Mouse (Mus musculus): ENCODE measurements around the gene Syt2.
A peak's percentile ranks its signal among the peaks of the same experiment; 100 is the strongest.

The Syt2 gene

DNA sequence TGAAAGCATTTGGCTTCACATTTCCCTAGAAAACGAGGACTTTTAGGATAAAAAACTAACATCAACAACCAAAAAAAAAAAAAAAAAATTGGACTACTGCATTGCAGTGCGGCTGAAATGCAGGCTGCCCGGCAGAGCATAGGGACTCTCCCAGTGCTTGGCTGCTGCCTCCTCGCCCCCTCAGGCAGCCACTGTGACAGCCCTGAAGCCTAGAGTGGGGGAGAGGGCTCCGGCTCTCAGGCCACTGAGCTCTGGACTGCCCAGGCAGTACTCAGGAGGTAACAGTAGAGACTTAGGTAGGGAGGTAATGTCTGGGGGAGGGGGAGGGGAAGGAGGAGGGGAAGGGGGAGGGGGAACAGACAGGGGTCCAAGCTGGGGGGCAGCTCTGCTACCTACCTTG lies 54.2 kb downstream of the Syt2 start:
- H3K27me3 ChIP-seq (ENCODE audit: insufficient read depth, low read length), result peaks cover 34% of the 10 kb centered on the region
- H3K9me3 ChIP-seq (ENCODE audit: low read length), result no peaks in the 10 kb centered on the region
- no peak for TF ChIP-seq POU5F1 (IDR thresholded peaks at IDR 0.05; ENCODE audit: borderline replicate concordance, low read length)
- TF ChIP-seq CTCF (conservative IDR thresholded peaks at IDR 0.05; ENCODE audit: low read length), result no peak
- no peak for TF ChIP-seq NANOG (IDR thresholded peaks at IDR 0.05; ENCODE audit: borderline replicate concordance, low read length)
- H3K4me3 ChIP-seq (replicated peaks; ENCODE audit: low read length), result no peak overlapping the region
- no peaks in the 10 kb centered on the region for H3K36me3 ChIP-seq (ENCODE audit: insufficient read depth, low read length)
- H3K4me1 ChIP-seq (replicated peaks; ENCODE audit: low read depth, low read length), result peaks cover 38% of the 10 kb centered on the region

DNA sequence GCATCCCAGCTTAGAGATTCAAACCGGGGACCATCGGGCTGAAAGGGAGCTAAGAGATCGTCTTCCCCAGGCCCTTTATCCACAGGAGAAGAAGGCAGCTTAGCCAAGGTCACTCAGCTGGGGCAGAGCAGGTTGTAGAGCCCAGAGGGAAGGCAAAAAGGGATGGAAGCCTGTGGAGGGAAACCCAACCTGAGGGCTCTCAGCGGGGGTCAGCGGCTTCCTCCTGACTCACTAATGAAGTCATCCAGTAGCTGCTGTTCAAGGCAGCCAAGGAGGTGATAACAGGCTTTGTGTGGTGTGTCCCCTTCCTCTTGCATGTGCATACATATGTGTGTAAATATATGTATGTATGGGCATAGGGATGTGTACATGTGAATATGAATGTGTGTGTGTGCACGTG lies 54.7 kb downstream of the Syt2 start:
- no peaks in the 10 kb centered on the region for H3K36me3 ChIP-seq (ENCODE audit: insufficient read depth, low read length)
- no peaks in the 10 kb centered on the region for H3K9me3 ChIP-seq (ENCODE audit: low read length)
- H3K4me1 ChIP-seq (replicated peaks; ENCODE audit: low read depth, low read length), result peaks cover 42% of the 10 kb centered on the region
- H3K27me3 ChIP-seq (ENCODE audit: insufficient read depth, low read length), result peaks cover 35% of the 10 kb centered on the region
- TF ChIP-seq POU5F1 (IDR thresholded peaks at IDR 0.05; ENCODE audit: borderline replicate concordance, low read length) (no peak), NANOG (IDR thresholded peaks at IDR 0.05; ENCODE audit: borderline replicate concordance, low read length) (no peak), CTCF (conservative IDR thresholded peaks at IDR 0.05; ENCODE audit: low read length) (no peak)
- no peak overlapping the region for H3K4me3 ChIP-seq (replicated peaks; ENCODE audit: low read length)

DNA sequence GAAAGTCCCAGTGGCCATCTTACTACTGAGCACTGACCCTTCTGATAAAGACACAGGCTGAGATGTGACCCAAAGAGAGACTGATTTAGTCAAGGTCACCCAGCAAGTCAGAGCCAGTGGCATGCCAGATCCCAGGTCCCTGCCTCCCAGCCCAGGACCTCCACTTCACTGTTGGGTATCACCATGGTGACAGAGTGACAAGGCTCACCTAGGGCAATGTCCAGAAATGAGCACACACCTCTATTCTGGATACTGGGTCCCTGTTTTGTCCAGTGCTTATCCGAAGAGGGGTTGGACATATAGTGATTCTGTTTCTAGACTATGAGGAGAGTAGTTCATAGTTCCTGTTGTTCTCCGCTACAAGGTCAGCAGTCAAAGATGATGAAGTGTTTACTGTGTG lies 56.8 kb downstream of the Syt2 start:
- H3K4me1 ChIP-seq (replicated peaks; ENCODE audit: low read depth, low read length), result peaks cover 62% of the 10 kb centered on the region
- H3K27me3 ChIP-seq (ENCODE audit: insufficient read depth, low read length), result peaks cover 43% of the 10 kb centered on the region
- H3K9me3 ChIP-seq (ENCODE audit: low read length), result no peaks in the 10 kb centered on the region
- H3K4me3 ChIP-seq (replicated peaks; ENCODE audit: low read length), result no peak overlapping the region
- TF ChIP-seq CTCF (conservative IDR thresholded peaks at IDR 0.05; ENCODE audit: low read length), result no peak
- no peak for TF ChIP-seq POU5F1 (IDR thresholded peaks at IDR 0.05; ENCODE audit: borderline replicate concordance, low read length)
- no peak for TF ChIP-seq NANOG (IDR thresholded peaks at IDR 0.05; ENCODE audit: borderline replicate concordance, low read length)
- no peaks in the 10 kb centered on the region for H3K36me3 ChIP-seq (ENCODE audit: insufficient read depth, low read length)

DNA sequence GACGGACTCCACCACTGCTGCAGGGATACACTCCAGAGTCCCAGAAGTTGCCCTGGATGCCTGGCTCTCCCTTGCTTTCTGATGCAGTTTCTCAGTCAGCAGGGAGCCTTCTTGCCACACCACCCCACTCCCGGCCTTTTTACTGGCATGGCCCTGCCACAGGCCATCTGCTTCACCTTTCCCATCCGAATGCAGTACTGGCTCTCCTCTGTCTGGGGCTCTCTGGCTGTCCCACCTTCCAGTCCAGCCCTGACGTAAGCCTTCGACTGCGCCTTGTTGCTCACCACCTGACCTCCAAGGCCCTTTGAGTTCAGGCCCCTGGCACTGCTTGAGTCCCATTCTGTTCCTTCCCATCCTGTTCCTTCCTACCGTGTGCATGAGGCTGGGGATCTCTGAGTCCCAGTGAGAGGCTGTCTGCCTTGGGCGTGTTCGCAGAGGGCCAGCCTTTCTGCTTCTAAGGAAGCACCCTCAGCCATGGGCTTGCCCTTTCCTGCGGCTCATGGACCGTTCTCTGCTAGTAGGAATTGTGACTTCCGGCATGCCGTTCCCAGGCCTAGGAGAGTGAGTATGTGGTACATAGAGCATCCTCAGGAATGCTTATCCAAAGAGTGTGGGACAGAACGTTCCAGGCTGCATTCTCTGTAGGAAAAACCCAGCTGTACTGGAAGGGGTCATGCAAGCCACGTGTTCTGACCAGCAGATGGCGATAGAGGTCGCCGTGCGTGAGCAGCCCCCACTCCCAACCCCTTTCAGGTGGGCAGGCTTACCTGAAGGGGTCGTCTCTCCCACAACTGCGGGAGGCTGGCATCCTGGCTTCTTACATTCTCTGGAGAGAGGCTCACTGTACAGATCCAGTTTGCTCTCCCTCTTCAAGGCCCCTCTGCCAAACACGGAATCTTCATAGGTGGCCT lies 58.2 kb downstream of the Syt2 start:
- Histone ChIP-seq H3K4me1 (replicated peaks; ENCODE audit: low read depth, low read length) (peaks cover 75% of the 10 kb centered on the region), H3K4me3 (replicated peaks; ENCODE audit: low read length) (0 out of 2 replicates have a peak overlapping the region, but pooled peaks have one; percentile 29), H3K27me3 (ENCODE audit: insufficient read depth, low read length) (peaks cover 43% of the 10 kb centered on the region), H3K9me3 (ENCODE audit: low read length) (no peaks in the 10 kb centered on the region), H3K36me3 (ENCODE audit: insufficient read depth, low read length) (no peaks in the 10 kb centered on the region)
- TF ChIP-seq POU5F1 (IDR thresholded peaks at IDR 0.05; ENCODE audit: borderline replicate concordance, low read length), result no peak
- TF ChIP-seq NANOG (IDR thresholded peaks at IDR 0.05; ENCODE audit: borderline replicate concordance, low read length), result no peak
- TF ChIP-seq CTCF (conservative IDR thresholded peaks at IDR 0.05; ENCODE audit: low read length), result peak; percentile 70

DNA sequence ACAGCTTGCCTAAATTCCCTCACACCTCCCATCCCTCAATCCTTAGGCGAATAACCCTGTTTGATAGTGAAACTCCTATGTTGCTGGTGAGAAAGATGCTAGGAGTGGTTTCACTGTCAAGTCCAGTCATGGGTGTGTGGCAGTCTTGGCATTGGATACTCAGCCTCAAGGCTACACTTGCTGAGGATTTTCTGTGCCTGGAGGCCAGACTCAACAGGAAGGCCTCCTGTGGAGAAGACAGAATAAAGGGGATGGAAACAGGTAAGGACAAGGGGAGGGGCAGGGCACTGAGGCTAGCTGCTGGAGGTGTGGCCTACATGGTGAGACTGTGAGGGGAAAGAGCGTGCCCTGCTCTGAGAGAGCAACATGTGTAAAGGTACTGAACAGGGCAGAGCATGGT lies 60.1 kb downstream of the Syt2 start:
- no peak overlapping the region for H3K4me3 ChIP-seq (replicated peaks; ENCODE audit: low read length)
- no peak for TF ChIP-seq CTCF (conservative IDR thresholded peaks at IDR 0.05; ENCODE audit: low read length)
- TF ChIP-seq NANOG (IDR thresholded peaks at IDR 0.05; ENCODE audit: borderline replicate concordance, low read length), result no peak
- no peak for TF ChIP-seq POU5F1 (IDR thresholded peaks at IDR 0.05; ENCODE audit: borderline replicate concordance, low read length)
- peaks cover 59% of the 10 kb centered on the region for H3K27me3 ChIP-seq (ENCODE audit: insufficient read depth, low read length)
- H3K9me3 ChIP-seq (ENCODE audit: low read length), result no peaks in the 10 kb centered on the region
- peaks cover 67% of the 10 kb centered on the region for H3K4me1 ChIP-seq (replicated peaks; ENCODE audit: low read depth, low read length)
- H3K36me3 ChIP-seq (ENCODE audit: insufficient read depth, low read length), result no peaks in the 10 kb centered on the region

DNA sequence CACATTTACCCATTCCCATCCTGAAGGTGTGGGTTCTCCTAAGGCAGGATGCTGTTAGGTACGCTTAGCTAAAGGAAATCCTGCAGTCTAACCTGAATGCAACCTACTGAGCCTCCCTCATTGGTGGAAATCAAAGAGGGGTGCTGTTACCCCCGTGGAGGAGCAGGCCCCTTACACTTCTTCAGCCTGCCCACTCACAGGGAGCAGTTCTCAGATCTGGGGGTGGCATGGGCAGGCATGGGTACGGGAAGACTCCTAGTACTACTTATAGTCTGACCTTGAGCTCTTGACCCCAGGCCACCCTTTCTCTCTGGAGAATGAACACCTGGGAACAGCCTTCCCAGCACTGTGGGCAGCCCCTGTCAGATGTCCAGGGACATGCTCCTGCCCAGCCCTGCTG lies 61.0 kb downstream of the Syt2 start:
- peaks cover 66% of the 10 kb centered on the region for H3K27me3 ChIP-seq (ENCODE audit: insufficient read depth, low read length)
- H3K4me1 ChIP-seq (replicated peaks; ENCODE audit: low read depth, low read length), result peaks cover 65% of the 10 kb centered on the region
- no peaks in the 10 kb centered on the region for H3K9me3 ChIP-seq (ENCODE audit: low read length)
- TF ChIP-seq POU5F1 (IDR thresholded peaks at IDR 0.05; ENCODE audit: borderline replicate concordance, low read length) (no peak), CTCF (conservative IDR thresholded peaks at IDR 0.05; ENCODE audit: low read length) (no peak), NANOG (IDR thresholded peaks at IDR 0.05; ENCODE audit: borderline replicate concordance, low read length) (no peak)
- no peak overlapping the region for H3K4me3 ChIP-seq (replicated peaks; ENCODE audit: low read length)
- no peaks in the 10 kb centered on the region for H3K36me3 ChIP-seq (ENCODE audit: insufficient read depth, low read length)

DNA sequence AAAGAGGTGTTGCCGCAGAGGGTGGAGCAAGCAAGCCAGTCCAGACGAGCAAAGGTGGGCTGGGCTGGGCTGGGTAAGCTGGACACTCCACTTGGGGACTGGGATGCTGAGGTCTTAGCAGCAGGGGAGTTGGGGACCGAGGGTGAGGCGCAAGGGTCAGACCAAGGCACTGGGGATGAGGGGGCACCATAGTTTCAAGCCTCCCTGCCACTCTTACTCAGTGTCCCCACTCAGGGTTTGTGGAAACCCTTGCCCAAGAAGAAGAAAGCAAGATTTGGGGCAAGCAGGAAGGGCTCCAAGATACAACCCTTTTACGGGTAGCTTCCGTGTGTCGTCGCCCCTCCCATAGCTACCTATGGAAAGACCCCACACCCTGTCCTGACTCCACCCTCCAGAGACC lies 61.8 kb downstream of the Syt2 start:
- no peaks in the 10 kb centered on the region for H3K36me3 ChIP-seq (ENCODE audit: insufficient read depth, low read length)

DNA sequence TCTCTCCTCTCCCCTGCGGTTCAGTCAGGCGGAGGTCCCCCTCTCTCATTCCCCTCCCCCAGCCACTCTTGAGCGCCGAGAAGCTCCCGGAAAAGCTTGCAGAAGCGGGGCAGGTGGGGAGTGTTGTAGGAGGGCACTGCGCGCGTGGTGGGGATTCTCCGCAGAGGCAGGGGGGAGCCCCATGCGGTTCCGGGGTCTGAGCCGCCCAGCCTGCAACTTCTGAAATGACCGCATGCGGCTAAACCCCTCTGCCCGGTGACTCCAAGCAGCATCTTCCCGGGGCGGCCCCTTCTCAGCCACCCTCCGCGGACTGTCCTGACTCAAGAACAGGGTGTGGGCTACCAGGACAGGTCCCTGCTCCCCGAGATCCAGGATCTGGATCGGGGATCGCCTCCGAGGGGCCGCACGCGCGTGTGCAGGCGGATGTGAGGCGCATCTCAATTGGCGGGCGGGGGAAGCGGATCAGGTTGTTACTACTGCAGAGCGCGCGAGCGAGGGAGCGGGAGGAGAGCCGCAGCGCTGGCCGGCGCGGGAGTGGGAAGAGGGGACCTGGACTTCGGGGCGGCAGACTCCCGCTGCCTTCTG lies 62.4 kb downstream of the Syt2 start:
- TF ChIP-seq POU5F1 (IDR thresholded peaks at IDR 0.05; ENCODE audit: borderline replicate concordance, low read length) (no peak), NANOG (IDR thresholded peaks at IDR 0.05; ENCODE audit: borderline replicate concordance, low read length) (no peak), CTCF (conservative IDR thresholded peaks at IDR 0.05; ENCODE audit: low read length) (no peak)
- Histone ChIP-seq H3K9me3 (ENCODE audit: low read length) (no peaks in the 10 kb centered on the region), H3K27me3 (ENCODE audit: insufficient read depth, low read length) (peaks cover 79% of the 10 kb centered on the region)

More for the DNA sequence above, 61.8 kb downstream of the Syt2 start:
- peaks cover 74% of the 10 kb centered on the region for H3K27me3 ChIP-seq (ENCODE audit: insufficient read depth, low read length)
- peaks cover 62% of the 10 kb centered on the region for H3K4me1 ChIP-seq (replicated peaks; ENCODE audit: low read depth, low read length)
- no peak for TF ChIP-seq POU5F1 (IDR thresholded peaks at IDR 0.05; ENCODE audit: borderline replicate concordance, low read length)
- TF ChIP-seq NANOG (IDR thresholded peaks at IDR 0.05; ENCODE audit: borderline replicate concordance, low read length), result no peak
- TF ChIP-seq CTCF (conservative IDR thresholded peaks at IDR 0.05; ENCODE audit: low read length), result no peak
- H3K9me3 ChIP-seq (ENCODE audit: low read length), result no peaks in the 10 kb centered on the region
- H3K4me3 ChIP-seq (replicated peaks; ENCODE audit: low read length), result peak overlapping the region; percentile 78

More for the DNA sequence above, 62.4 kb downstream of the Syt2 start:
- Histone ChIP-seq H3K36me3 (ENCODE audit: insufficient read depth, low read length) (no peaks in the 10 kb centered on the region), H3K4me3 (replicated peaks; ENCODE audit: low read length) (peak overlapping the region; percentile 78), H3K4me1 (replicated peaks; ENCODE audit: low read depth, low read length) (peaks cover 65% of the 10 kb centered on the region)
